Mouse (Mus musculus) left cerebral cortex, postnatal 14 days (tissue): ENCODE data around the gene Loxl1. TPM values are rescaled to one million over a fixed set of nuclear protein-coding genes. Genes with fewer than 3 reads are reported as not detected.

Source experiments
- DNase-seq, 2 experiments: peaks; one replicate each; pipeline ENCODE4 v3.0.0; 2021 to 2022; ENCODE audit warnings: low spot score in 2 of 2, mixed read lengths in 1 of 2
- intact Hi-C: fragments of 180-260 bp; cut with DNase I; formaldehyde crosslinking; loops from one replicate; pipeline ENCODE4 v1.15.1; 2025
- total RNA-seq, 2 experiments: library from RNA; stranded (reverse); gene quantifications; 2 replicates each; pipeline ENCODE4 v1.2.3; 2021

Gene Loxl1
- total RNA-seq, 2 experiments from 2014 or later: 3.4 to 3.8 TPM

- peak in 1 of 2 experiments; percentile 39 for DNase-seq
- intact Hi-C loops: no loop called here
These were observed 1.8 kb upstream of the Loxl1 start for GRCm38 (mm10) chr9:58314682-58315360.

- no peak for DNase-seq
- intact Hi-C loops: no loop called here
These were observed 616 bp downstream of the Loxl1 start for GRCm38 (mm10) chr9:58312196-58312943.

- intact Hi-C loops: no loop called here
- no peak for DNase-seq
These were observed 1.6 kb downstream of the Loxl1 start for GRCm38 (mm10) chr9:58311191-58311910.

GRCm38 (mm10) chr9:58310043-58310660 lies 2.8 kb downstream of the Loxl1 start:
- DNase-seq: no peak
- intact Hi-C loops: no loop called here

- peak in 1 of 2 experiments; percentile 89 for DNase-seq
- intact Hi-C loops: no loop called here
These were observed 4.6 kb downstream of the Loxl1 start for GRCm38 (mm10) chr9:58308395-58308794.

GRCm38 (mm10) chr9:58305686-58306085 lies 7.3 kb downstream of the Loxl1 start:
- DNase-seq: no peak
- intact Hi-C loops: no loop called here

- intact Hi-C loops: no loop called here
- DNase-seq: no peak
These were observed 9.3 kb downstream of the Loxl1 start for GRCm38 (mm10) chr9:58303599-58304271.

GRCm38 (mm10) chr9:58303115-58303514 lies 9.9 kb downstream of the Loxl1 start:
- intact Hi-C loops: no loop called here
- no peak for DNase-seq

GRCm38 (mm10) chr9:58299356-58299799 lies 13.6 kb downstream of the Loxl1 start:
- intact Hi-C loops: no loop called here

GRCm38 (mm10) chr9:58297961-58298477 lies 15.0 kb downstream of the Loxl1 start:
- intact Hi-C loops: no loop called here
- DNase-seq: no peak

More at GRCm38 (mm10) chr9:58299356-58299799, 13.6 kb downstream of the Loxl1 start:
- DNase-seq: no peak

- DNase-seq: no peak
- intact Hi-C loops: no loop called here
These were observed 15.9 kb downstream of the Loxl1 start for GRCm38 (mm10) chr9:58297065-58297464.

GRCm38 (mm10) chr9:58295766-58296361 lies 17.1 kb downstream of the Loxl1 start:
- no peak for DNase-seq
- intact Hi-C loops: no loop called here

- intact Hi-C loops: no loop called here
- no peak for DNase-seq
These were observed 17.6 kb downstream of the Loxl1 start for GRCm38 (mm10) chr9:58295345-58295744.

GRCm38 (mm10) chr9:58294527-58294926 lies 18.5 kb downstream of the Loxl1 start:
- DNase-seq: no peak
- intact Hi-C loops: no loop called here

GRCm38 (mm10) chr9:58289901-58290300 lies 23.1 kb downstream of the Loxl1 start:
- intact Hi-C loops: no loop called here
- DNase-seq: no peak

- DNase-seq: no peak
- intact Hi-C loops: no loop called here
These were observed 23.9 kb downstream of the Loxl1 start for GRCm38 (mm10) chr9:58289090-58289489.

GRCm38 (mm10) chr9:58283431-58283830 lies 29.6 kb downstream of the Loxl1 start:
- no peak for DNase-seq
- intact Hi-C loops: loop anchor here (5.0 kb wide), 1 partner anchor 246 kb away; no protein-coding TSS in a partner anchor

GRCm38 (mm10) chr9:58281597-58281996 lies 31.4 kb downstream of the Loxl1 start:
- peak in 1 of 2 experiments; percentile 35 for DNase-seq
- intact Hi-C loops: loop anchor here (5.0 kb wide), 1 partner anchor 244 kb away; no protein-coding TSS in a partner anchor
